In genomic region chr5:134095766-134096165, GRCm38 (mm10) we compare ENCODE assay signal across 26 mouse cellular contexts.
"Had no signal": no experiment of that assay in that cellular context is flagged by ENCODE, and none has a peak within 500 bp of the region (broad histone marks: within the 10 kb centered on the region; RNA-seq: fewer than 3 reads in every experiment).

No protein-coding gene starts in this region.

- ATAC-seq: hindbrain, postnatal 0 days; intestine, embryonic 16.5 days had no signal

- H3K4me3 ChIP-seq: heart, adult 2 months; heart, embryonic 13.5 days; heart, embryonic 15.5 days; hindbrain, embryonic 13.5 days; hindbrain, embryonic 15.5 days; kidney, embryonic 15.5 days; limb, embryonic 13.5 days; limb, embryonic 15.5 days had no signal

- DNase-seq: gastrocnemius, postnatal 14 days; gastrocnemius, postnatal 36 days; heart, adult 11 months; heart, adult 2 months; heart, postnatal 14 days; heart, postnatal 36 days; kidney, adult 11 months; kidney, adult 2 months; kidney, adult 9 months; kidney, postnatal 14 days; kidney, postnatal 36 days; layer of hippocampus, adult 9-11 months; left cerebral cortex, postnatal 4 days had no signal

- H3K9ac ChIP-seq: heart, embryonic 13.5 days; heart, embryonic 15.5 days; hindbrain, embryonic 13.5 days; hindbrain, embryonic 15.5 days; kidney, embryonic 15.5 days; limb, embryonic 13.5 days; limb, embryonic 15.5 days; liver, embryonic 14.5 days had no signal

- H3K27ac ChIP-seq: heart, adult 2 months; heart, embryonic 13.5 days; heart, embryonic 15.5 days; hindbrain, embryonic 13.5 days; hindbrain, embryonic 15.5 days; hindbrain, postnatal 0 days; kidney, embryonic 15.5 days; kidney, postnatal 0 days; limb, embryonic 13.5 days; limb, embryonic 15.5 days; liver, embryonic 14.5 days had no signal

- H3K36me3 ChIP-seq: heart, embryonic 13.5 days; heart, embryonic 15.5 days; hindbrain, embryonic 13.5 days; hindbrain, embryonic 15.5 days; kidney, embryonic 15.5 days; limb, embryonic 13.5 days; limb, embryonic 15.5 days had no signal

- H3K9me3 ChIP-seq: heart, embryonic 13.5 days; heart, embryonic 15.5 days; hindbrain, embryonic 13.5 days; hindbrain, embryonic 15.5 days; kidney, embryonic 15.5 days; limb, embryonic 13.5 days; limb, embryonic 15.5 days had no signal

- H3K4me2 ChIP-seq: heart, embryonic 11.5 days; heart, embryonic 13.5 days; heart, embryonic 15.5 days; hindbrain, embryonic 13.5 days; hindbrain, embryonic 15.5 days; kidney, embryonic 15.5 days; limb, embryonic 13.5 days; limb, embryonic 15.5 days; liver, embryonic 11.5 days had no signal

- H3K27me3 ChIP-seq: heart, embryonic 13.5 days; heart, embryonic 15.5 days; hindbrain, embryonic 13.5 days; hindbrain, embryonic 15.5 days; kidney, embryonic 15.5 days; limb, embryonic 13.5 days; limb, embryonic 15.5 days had no signal
